Mouse (Mus musculus) adipocyte (in vitro differentiated cells): ENCODE measurements at regions not wholly inside any gene's neighbourhood (a gene's known extent, or its start where the extent isn't known, plus 50 kb on each side); places are given as distances from the start of the nearest gene placed in this dataset.

ENCODE experiments used
- DNase-seq: peaks from one replicate; pipeline ENCODE4 v3.0.0-alpha.2; 2016; ENCODE audit warnings: low spot score

DNA sequence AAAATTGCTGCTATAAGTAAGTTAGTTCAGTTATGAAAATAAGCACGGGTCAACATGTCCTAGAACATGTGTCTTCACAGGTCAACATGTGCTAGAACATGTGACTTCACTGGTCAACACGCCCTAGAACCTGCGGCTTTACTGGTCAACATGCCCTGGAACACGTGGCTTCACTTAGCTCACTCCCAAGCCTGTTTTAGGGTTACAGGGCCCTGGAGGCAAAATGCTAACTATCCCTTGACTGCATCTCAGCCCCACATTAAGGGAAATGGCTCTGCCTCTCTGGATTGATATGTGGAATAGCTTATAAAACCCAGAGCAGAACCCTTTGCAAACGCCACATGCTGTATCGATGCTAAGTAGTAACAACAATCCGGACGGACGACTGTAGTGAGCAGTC lies 67.8 kb downstream of the Nkx6-1 start:
- DNase-seq = no peak

- no peak for DNase-seq
Measured at GRCm38 (mm10) chr5:101591236-101591635, 73.6 kb downstream of the Nkx6-1 start.

DNA sequence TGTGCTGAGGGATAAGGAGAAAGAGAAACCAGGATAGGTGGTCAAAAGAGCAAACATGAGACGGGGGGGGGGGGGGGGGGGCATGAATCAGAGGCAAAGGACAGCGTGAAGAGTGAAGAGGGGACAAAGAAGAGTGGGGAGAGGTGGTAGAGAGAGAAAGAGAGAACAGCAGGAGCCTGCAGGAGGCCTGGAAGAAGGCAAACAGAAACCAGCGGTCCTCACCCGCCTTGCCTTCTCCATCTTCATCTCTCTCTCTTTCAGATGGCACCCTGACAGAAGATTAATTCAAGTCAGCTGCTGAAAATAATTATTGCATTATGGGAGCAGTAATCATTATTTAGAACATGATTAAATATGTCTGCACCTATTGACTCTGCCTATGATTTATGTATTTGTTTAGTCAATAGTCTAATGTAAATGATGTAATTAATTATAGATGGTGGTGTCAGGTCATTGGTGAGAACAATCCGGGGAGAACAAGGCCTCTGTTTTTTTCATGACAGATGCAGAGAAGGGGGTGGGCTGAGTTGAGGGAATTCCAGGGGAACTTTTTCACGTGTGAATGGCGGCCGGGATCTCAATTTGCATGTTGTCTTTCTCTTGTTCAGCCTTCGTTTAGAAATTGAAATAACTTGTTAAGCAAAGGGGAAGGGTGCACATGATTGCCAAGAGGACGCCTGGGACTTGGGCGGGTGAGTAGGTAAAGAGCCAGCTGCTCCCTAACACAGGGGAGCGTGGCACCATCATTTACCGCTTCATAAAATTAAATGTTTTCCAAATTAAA lies 74.3 kb downstream of the Nkx6-1 start:
- DNase-seq = no peak

GRCm38 (mm10) chr5:101572966-101573365 lies 91.8 kb downstream of the Nkx6-1 start:
- no peak for DNase-seq

DNA sequence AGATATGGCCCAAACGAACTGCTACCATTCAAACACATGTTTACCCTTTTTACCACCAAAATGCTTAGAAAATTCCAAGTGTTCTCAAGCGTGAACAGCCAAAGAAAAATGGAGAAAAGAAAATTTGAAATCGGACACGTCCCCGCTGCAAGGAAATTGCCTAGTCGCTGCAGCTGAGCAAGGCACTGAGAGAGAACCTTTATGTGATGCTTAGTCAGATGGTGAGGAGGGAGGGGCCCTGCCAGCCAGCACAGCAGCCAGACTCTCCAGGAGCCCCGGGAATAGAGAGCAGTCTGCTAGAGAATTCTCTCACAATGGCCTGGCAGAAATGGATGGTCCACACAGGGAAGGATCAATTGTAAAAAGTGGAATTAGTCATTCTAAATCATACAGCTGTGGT lies 99.0 kb downstream of the Nkx6-1 start:
- DNase-seq = no peak

- no peak for DNase-seq
Measured at GRCm38 (mm10) chr5:101560366-101560765, 104.4 kb downstream of the Nkx6-1 start.

DNA sequence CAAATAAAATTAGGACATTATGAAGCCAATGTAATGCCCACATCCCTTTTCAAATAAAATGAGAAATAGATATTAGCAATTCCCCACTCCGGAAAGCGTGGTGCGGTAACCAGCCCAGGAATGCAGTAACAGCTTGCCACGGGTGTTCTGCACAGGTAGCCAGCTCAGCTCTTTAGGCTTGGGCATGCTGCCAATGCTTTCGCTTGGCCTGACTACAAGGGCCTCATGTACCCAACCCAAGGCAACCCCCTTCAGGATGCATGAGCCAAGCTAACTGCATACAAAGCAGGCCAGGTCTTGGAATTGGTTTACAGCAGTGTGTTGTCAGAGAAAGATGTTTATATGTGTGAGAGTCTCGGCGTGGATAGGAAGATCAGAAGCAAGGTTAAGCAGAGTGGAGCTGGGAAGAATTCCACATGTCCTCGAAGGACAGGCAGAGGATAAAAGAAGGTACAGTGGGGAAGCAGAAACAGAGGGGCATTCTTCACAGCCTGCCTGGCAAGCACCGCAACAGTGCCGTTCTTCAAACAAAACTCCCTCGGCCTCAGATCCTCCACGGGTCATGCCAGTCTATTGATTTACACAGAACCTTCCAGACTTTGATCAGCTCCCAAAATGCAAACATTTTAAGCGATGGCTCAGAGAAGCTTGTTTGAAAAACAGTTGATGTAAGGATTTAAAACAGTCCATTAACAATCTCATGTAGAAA lies 106.4 kb downstream of the Nkx6-1 start:
- no peak for DNase-seq

DNA sequence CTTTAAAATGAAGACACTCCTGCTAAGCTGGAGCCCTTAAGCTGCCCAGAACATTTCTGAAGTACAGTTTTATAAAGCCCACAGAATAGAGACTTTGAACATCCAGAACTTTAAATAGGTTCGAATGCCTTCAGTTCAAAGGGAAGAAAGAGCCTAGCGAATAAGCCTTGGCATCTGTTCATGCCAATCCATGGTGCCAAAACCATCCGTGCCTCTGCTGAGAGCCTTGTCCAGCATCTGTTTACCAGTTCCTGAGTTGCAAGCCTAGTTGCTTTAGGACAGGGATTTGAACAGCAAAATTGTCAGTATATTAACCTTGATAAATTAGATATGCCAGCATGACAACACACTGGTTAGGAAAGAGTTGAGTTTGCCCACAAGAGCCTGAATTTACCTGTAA lies 107.6 kb downstream of the Nkx6-1 start:
- no peak for DNase-seq

- no peak for DNase-seq
Measured at GRCm38 (mm10) chr5:101543326-101543725, 121.5 kb downstream of the Nkx6-1 start.

DNA sequence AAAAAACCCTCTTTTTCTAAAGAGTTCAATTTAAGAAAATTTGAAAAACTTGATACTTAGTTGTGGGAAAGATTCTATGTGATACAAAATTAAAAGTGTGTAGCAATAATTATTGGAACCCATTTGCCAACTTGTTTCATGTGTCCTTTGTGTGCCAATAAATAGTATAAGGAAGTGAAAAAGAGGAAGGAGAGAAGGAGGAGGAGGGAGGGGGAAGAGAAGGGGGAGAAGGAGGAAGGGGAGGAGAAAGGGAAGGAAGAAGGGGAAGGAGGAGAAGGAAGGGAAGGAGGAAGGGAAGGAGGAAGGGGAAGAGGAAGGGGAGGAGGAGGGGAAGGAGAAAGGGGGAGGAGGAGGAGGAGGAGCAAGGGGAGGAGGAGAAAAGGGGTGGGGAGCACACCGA lies 125.0 kb downstream of the Nkx6-1 start:
- no peak for DNase-seq

DNA sequence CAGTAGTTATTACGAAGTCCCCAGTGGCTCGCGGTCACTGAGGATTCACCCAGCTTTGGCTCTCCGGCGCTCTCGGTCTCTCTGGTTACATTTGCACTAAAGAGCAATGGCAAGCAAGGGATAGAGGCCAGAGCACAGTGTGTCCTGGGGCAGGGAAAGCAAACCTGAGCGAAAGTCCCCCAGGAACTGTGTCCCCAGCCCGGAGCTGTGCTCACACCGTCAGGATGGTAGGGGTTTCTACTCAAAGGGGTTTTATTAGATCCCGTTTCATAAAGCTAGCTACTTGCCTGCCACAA lies 125.6 kb downstream of the Nkx6-1 start:
- no peak for DNase-seq

DNA sequence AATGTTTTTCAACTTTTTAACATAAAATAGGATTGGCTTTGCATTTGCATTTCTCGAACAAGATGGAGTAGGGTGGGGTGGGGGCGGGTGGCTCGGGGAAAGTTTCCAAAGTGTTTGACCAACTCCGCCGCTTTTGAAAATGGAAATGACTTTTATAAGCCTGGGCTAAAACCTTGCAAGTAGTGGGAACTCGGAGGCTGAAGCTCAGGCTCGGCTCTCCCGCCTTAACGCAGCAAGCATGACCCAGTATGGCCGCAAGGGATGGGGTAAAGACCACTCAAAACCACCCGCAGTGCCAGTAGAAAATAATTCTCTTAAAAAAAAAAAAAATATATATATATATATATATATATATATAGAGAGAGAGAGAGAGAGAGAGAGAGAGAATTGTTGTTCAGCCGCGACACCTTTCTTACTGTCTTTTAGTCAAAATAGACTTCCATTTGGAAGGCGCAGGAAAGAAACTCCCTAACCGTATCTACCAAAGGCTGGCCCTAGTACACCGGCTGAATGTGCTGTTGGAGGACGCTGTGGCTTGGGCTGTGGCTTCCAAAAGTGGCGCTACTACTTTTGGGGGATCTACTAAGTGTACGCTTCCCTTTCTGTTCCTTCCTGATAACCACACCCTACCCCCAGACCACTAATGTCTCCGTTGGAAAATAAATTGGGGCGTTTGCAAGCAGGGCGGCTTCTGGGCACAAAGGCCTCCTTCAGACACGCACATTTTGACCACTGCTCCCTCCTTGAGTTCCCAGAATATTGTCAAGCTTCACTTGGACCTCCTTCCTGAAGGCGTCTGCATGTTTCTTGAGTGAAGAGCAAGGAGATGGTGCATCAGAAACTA lies 126.2 kb downstream of the Nkx6-1 start:
- no peak for DNase-seq

- DNase-seq = no peak
Measured at GRCm38 (mm10) chr5:101537518-101538380, 127.0 kb downstream of the Nkx6-1 start.

DNA sequence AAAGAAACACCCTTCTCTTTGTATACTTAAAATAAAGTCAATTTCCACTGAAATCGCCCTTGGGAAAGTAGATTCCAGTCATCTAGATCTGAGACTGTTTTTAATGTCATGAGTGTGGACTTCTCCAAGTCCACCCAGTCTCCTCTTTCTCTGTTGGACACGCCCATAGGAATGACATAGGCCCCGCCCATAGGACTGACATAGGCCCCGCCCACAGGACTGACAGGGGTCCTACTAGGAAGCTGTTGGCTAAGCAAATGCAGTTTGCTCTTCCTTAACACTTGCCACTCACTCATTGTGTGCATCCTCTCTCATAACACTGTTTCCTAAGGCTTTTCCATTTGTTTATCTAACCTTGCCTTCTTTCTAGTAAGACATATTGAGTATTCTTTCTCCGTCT lies 129.3 kb downstream of the Nkx6-1 start:
- no peak for DNase-seq

DNA sequence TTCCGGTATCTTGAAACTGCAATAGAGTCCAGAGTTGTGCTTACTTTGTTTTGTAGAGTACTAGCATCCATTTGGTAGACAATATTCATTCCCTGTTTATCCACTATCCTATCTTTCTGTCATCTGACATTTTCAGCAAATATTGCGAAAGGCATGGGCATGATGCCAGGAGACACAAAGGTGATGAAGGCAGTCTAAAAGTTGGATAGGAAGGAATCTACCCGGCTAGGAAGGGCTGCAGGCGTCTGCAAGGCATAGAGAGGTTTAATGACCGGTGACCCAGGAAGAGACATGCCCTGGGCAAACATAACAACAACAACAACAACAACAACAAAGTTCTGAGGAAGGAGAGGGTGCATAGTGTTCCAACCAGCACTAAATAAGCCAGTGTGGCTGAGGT lies 139.4 kb downstream of the Nkx6-1 start:
- peak; percentile 22 for DNase-seq

GRCm38 (mm10) chr5:101524670-101525069 lies 140.1 kb downstream of the Nkx6-1 start:
- DNase-seq = no peak

DNA sequence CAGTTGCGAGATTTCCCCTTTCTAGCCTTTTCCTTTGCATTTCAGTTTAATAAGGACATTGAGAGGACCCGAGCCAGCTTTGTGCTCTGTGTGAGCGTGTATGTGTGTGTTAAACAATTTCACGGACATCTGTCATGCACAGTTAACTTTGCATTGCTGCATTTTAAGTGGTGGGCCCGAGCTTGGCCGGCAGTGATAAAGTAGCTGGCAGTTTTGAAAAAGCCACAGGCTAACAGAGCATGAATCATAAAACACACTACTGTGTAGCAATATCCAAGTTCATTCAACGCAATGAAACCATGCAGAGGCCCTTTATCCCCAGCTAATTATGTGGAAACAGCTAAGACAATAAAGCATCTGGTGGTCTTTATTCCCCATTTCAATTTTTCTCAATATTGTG lies 140.9 kb downstream of the Nkx6-1 start:
- DNase-seq = no peak

- DNase-seq = no peak
Measured at GRCm38 (mm10) chr5:101523490-101523889, 141.3 kb downstream of the Nkx6-1 start.

DNA sequence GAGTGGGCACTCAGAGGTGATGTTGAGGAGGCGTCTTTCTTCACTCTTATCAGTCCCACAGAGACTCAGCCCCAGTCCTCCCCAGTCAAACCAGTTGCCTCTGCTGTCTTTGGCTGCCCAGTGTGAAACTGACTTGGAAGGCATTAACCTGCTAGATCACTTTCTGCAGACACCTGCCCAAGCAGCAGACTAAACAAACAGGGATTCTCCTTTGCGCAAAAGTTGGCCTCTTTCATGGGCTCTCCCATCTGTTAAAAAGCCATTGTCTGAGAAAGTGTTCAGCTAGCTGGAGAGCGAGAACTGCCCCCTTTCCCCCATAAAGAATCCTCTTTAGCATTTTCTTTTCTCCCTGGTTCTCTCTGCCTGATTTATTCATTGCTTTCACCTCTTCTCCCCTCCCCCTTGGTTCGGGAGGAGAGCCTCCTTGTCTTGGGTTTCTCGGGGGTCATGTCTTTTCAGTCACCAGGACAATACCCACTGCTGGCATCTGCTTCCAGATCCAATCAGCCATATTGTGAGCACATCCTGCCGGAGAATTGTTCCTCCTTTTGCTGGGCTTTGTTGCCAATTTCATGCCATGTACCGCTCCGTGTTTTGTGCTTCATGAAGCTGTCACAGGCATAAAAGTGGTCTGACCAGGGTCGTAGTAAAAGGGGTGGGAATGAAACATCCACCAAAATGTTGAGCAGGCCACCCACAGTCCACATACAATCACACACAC lies 143.7 kb downstream of the Nkx6-1 start:
- DNase-seq = no peak

DNA sequence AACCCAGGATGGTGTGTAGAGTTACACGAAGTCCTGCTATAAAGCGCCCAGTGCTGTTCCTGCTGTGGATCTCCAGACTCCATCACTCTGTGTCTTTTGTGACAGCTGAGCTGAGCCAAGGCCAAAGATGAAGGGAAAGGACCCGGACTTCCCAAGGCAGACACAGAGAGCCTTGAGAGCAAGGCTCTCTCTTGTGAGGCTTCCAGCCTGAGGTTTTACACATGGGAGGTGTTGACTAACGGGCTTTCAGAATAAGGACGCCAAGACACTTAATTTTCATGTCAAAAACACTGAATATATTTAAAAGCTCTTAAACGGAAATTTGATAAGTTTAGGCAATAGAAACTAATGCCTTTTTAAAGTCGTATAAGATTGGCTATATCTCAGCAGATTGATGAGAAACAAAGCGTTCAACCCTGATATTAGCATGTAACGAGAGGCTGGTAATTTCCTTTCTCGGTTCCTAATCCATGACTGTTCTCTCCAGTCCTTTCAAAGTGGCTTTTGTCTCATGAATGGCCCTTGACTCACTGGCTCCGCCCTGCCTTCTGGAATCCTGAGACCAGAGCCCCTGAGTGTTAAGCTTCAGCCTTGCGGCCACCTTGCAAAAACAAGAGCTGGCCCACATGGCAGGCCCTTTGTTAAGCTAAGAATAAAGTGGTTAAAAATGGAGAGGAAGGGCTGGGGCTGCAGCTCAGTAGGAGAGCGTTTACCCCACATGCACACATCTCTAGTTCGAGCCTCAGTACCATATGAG lies 145.8 kb downstream of the Nkx6-1 start:
- no peak for DNase-seq

GRCm38 (mm10) chr5:101497698-101498048 lies 167.1 kb downstream of the Nkx6-1 start:
- DNase-seq = no peak
